Mouse (Mus musculus) telencephalon, adult 2 months (tissue): ENCODE measurements at regions not wholly inside any gene's neighbourhood (a gene's known extent, or its start where the extent isn't known, plus 50 kb on each side); places are given as distances from the start of the nearest gene placed in this dataset.
"Not testable (repeated sequence)": the region's sequence is repeated elsewhere in the genome, so short reads cannot be mapped to it uniquely, and the experiment has no call there.

Source experiments
- DNase-seq: peaks from one replicate; pipeline ENCODE4 v3.0.0-alpha.2; 2011; ENCODE audit warnings: low read depth, low spot score

- not testable (repeated sequence) for DNase-seq
Measured at GRCm38 (mm10) chr10:38704762-38705130, 116.8 kb downstream of the Rfpl4b start.

DNA sequence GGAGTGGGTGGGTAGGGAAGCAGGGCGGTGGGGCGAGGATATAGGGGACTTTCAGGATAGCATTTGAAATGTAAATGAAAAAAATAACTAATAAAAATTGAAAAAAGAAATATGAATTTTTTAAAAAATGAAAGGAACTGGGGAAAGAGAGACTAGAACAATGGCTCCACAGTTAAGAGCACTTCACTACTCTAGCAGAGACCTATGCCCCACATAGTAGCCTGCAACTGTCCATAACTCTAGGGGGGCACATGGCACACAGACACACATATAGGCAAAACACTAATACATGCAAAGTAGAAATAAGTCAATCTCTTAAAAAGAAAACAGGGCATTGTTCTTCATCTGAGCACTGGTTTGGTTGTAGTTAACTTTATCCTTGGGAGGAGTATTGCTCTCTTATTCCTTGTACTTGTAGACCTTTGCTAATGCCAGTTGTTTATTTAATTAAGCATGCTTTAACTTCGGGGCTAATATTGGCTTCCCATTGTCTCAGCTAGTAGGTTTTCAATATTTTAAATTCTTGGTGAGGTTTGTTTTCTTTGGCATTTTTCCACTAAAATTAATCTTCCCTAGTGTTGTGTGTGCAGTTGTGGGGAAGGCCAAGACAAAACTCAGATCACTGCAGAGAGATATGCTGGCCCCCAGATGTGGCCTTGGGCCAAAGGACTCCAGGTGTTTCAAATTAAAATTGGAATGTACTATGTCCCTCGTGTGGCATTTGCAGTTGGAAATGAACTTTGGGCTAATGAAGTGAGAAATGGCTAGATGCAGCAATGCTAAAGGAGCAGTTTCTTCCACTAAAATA, 117.4 kb downstream of the Rfpl4b start:
- DNase-seq = no peak

GRCm38 (mm10) chr10:38677453-38677852, 144.1 kb downstream of the Rfpl4b start:
- DNase-seq = no peak

DNA sequence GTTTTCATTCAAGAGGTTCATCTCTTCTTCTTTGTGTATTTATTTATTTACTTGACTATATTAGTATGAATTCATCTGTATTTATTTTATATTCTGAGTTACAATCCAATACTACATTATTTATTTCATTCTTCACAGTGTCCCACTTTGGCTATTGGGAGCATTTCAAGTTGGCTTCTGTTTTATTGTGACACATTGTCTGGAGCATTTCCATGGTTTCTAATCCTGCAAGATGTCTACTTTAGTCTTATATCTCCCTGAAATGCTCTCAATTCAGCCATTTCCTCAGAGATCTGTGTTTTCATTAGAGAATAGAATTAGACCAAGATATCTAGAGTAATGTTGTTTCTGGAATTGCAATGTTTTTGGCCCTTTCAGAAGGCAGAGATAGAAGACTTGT, 153.0 kb downstream of the Rfpl4b start:
- no peak for DNase-seq

DNA sequence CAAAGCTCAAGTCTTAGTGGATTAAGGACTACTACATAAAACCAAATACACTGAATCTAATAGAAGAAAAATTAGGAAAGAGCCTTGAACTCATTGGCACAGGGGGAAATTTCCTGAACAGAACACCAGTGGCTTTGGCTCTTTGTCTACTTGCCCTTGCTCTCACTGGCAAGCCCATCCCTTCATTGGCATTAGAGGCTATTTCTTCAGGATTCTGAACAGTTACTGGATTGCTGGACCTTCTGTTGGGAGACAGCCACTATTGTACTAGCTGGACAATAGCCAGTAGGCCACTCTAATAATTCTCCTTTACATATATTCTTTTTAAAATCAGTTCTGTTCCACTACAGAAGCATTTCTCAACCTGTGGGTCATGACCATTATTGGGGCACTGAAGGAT, 153.7 kb downstream of the Rfpl4b start:
- no peak for DNase-seq

- no peak for DNase-seq
Measured at GRCm38 (mm10) chr10:38635695-38636094, 185.9 kb downstream of the Rfpl4b start.

- DNase-seq = no peak
Measured at GRCm38 (mm10) chr10:38629907-38630505, 191.6 kb downstream of the Rfpl4b start.

DNA sequence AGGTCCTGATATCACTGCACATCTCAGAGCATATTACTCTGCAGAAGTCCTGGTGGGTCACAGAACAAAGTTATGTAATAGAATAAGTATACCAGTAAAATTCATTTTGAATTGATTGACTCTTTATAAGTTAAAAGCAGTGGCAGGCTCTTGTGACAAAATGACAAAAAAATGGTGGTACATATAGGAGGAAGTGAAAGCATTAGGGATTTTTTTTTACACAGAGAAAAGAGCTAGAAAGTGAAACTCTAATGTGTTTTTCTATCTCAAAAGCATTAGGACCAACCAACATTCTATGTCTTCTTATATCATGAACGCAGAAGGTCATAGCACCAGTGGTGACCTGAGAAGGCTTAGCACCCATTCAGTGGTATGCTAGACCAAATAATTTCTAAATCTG, 198.2 kb downstream of the Rfpl4b start:
- DNase-seq = no peak

GRCm38 (mm10) chr10:38609606-38610510, 211.7 kb downstream of the Rfpl4b start:
- no peak for DNase-seq

DNA sequence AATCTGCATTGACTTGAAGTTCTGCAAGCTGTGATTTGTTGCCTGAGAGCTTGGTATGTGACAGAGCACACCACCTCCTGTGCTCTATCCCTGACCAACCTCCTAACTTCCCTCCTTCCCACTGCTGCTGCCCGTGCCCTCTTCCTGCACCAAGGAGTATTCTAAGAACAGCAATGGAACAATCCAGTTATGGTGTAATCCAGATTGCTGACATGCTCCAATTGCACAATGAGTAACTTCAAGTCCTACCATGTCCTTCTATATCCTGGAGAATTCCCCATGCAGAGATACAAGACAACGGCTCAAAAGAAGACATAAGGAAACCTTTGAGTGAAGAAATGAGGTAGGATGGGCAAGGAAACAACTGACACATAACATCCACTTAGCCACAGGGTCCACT, 235.5 kb downstream of the Rfpl4b start:
- DNase-seq = no peak

DNA sequence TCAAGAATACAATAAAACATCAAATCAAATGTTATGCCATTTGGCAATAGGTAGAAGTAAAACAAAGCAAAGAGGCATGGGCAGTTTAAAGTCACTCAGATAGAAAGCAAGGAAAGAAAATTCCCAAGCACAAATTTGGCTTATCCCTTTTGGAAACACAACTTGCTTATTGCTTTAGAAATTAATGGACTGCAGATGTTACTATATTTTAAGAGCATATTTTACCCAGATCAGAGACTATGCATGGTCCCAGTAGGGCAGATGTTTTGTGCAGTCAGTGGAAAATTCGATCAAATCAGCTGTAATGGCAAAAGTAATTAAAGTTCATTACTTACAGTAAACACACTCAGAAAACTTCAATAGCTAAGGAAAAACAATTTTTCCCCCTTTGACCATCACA, 245.9 kb downstream of the Rfpl4b start:
- no peak for DNase-seq

GRCm38 (mm10) chr10:38573728-38574127, 247.9 kb downstream of the Rfpl4b start:
- DNase-seq = no peak

DNA sequence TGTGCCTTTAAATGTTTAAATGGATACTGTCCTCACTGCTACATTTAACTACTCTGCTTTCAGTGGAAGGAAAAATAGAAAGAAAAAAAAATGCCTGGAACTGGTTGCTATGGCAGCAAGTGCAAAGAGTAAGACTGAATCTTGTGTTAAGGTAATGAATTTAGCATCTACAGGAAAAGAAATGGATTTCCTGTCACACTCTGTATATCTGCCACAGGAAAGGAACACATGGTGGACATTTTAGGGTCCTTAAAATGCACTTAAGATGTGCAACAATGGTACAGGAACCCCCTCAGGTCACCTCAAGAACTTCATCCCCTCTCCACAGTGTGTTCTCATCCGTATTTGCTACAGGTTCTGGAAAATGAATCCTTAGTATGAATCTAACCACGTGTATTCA, 248.4 kb downstream of the Rfpl4b start:
- DNase-seq = peak; percentile 72

DNA sequence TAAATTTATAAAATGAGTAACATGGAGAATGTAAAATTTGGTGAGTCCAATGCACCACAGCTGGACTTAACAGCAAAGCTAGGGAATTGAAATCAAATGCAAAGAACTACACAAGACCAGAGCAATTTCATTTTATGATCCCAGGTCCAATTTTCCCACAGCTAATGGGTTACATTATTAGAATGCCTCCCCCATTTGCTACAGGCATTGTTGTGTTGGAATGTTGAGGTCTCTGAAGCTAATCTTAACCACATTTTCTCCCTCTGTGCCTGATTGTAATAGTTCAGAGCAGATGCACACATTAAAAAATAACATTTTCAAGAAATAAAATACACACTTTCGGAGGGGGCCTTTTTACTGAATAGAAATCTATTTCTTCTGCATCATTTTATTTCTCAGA, 254.3 kb downstream of the Rfpl4b start:
- DNase-seq = no peak

- DNase-seq = no peak
Measured at GRCm38 (mm10) chr10:38566361-38566760, 255.2 kb downstream of the Rfpl4b start.

GRCm38 (mm10) chr10:38555040-38555439, 266.5 kb downstream of the Rfpl4b start:
- peak; percentile 83 for DNase-seq

GRCm38 (mm10) chr10:38553688-38554680, 267.6 kb downstream of the Rfpl4b start:
- peak; percentile 52 for DNase-seq

DNA sequence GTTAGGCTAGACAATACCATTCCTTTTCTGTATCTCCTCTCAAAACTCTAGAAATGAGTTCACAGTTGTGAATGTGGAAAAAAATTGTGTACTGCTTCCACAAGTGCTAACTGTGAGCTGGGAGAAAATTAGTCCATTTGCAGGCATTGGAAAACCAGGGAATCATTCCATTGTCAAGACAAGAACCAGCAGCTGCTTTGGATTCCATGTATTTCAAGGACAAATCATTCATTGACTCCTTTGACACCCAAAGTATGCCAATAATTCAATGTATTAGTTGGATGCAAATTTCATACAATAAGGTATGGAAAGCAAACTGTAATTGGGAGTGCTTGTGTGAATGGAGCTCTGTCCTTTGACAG, 268.3 kb downstream of the Rfpl4b start:
- DNase-seq = no peak

- DNase-seq = no peak
Measured at GRCm38 (mm10) chr10:38552350-38553076, 269.1 kb downstream of the Rfpl4b start.

DNA sequence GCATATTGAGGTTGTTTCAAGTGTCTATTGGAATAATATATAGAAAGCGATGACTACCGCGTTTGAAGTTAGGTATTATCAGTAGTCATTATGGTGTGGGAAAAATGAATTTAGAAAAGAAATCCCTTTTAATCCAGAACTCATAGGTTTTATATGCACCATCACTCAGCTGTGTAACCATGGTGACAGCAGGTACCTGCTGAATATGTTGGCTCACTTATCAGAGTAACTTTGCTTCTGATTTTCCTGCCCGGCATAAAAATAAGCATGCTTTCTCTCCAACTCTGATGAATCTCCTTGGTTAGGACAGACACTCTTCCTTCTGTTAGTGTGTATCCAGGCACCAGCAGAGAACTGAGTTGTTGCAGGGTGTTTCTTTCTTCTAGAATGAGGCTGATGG, 281.5 kb downstream of the Rfpl4b start:
- DNase-seq = no peak

DNA sequence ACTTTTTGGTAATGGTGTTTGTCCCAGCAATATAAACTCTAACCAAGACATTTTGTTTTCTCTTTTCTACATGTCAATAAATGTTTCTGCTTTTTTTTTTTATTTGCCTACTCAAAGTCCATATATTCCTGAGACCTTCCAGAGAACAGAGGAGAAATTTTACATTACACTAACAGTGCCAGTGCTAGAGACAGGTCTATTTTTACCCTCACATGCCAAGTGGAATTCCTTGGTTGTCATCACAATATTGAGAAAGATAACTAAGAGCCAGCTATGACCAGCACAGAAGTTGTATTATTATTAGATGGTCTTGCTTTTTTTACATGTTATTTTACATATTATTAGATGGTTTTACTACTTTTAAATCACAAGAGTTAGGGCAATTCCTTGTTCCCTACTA, 282.8 kb downstream of the Rfpl4b start:
- no peak for DNase-seq
